15 mouse cellular contexts compared by ENCODE assay signal in the genomic region with DNA sequence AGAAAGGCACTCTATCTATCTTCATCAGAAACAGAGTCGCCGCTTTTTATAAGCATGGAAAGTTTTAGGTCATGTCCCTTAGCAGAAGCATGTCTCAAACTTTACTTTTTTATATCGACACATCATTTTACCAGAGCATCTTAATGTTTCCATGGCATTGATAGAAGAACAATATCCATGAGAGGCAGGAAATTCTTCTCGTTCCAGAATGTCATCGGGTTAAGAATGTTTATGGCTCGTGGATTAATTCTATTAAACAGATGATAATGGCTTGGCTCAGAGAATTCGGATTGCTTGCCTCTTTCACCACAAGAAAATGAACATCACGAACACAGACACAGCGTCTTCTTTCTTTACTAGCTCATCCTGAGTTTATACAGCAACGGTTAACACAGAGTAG.
DNase-seq lines count a peak whose midpoint lies in the region; ATAC-seq and TF ChIP-seq lines count a peak whose summit lies in the region.
"Had no signal": no experiment of that assay in that cellular context is flagged by ENCODE, and none has a peak within 500 bp of the region (broad histone marks: within the 10 kb centered on the region; RNA-seq: fewer than 3 reads in every experiment).

No protein-coding gene starts in this region.

- no peaks in the 10 kb centered on the region; the same call in 1 of the 2 replicates for H3K36me3 ChIP-seq in lung, embryonic 16.5 days (ENCODE audit: control insufficient read depth, insufficient read depth, low read length)
- no peaks in the 10 kb centered on the region; the same call in 1 of the 2 replicates for H3K36me3 ChIP-seq in stomach, postnatal 0 days (ENCODE audit: control insufficient read depth, insufficient read depth, low read length)
- H3K36me3 ChIP-seq: midbrain, embryonic 12.5 days had no signal

- no peak overlapping the region for H3K9ac ChIP-seq in lung, embryonic 16.5 days (ENCODE audit: low read length)
- no peak overlapping the region for H3K9ac ChIP-seq in stomach, postnatal 0 days (ENCODE audit: low read length)
- H3K9ac ChIP-seq: midbrain, embryonic 12.5 days had no signal

- no peak overlapping the region for H3K4me2 ChIP-seq in lung, embryonic 16.5 days (ENCODE audit: low read depth, low read length)
- H3K4me2 ChIP-seq in stomach, postnatal 0 days (replicated peaks; ENCODE audit: low read depth): no peak overlapping the region
- H3K4me2 ChIP-seq: midbrain, embryonic 12.5 days had no signal

- no peak for TF ChIP-seq CTCF in stomach, postnatal 0 days (IDR thresholded peaks at IDR 0.05; ENCODE audit: low read depth)

- H3K27ac ChIP-seq in lung, embryonic 16.5 days (ENCODE audit: low read length): peak overlapping the region; percentile 91
- H3K27ac ChIP-seq in stomach, postnatal 0 days (replicated peaks): peak overlapping the region; percentile 56
- H3K27ac ChIP-seq: midbrain, embryonic 12.5 days had no signal

- H3K9me3 ChIP-seq in lung, embryonic 16.5 days (ENCODE audit: control insufficient read depth, low read length): no peaks in the 10 kb centered on the region
- H3K9me3 ChIP-seq in stomach, postnatal 0 days (ENCODE audit: control insufficient read depth, low read length): no peaks in the 10 kb centered on the region
- H3K9me3 ChIP-seq: midbrain, embryonic 12.5 days had no signal

- no peak overlapping the region for H3K4me3 ChIP-seq in lung, embryonic 16.5 days (ENCODE audit: low read length)
- H3K4me3 ChIP-seq in stomach, postnatal 0 days (ENCODE audit: low read depth, low read length): no peak overlapping the region
- H3K4me3 ChIP-seq: midbrain, embryonic 12.5 days had no signal

- no peaks in the 10 kb centered on the region for H3K27me3 ChIP-seq in lung, embryonic 16.5 days (ENCODE audit: control insufficient read depth, insufficient read depth, low read depth, low read length)
- no peaks in the 10 kb centered on the region for H3K27me3 ChIP-seq in stomach, postnatal 0 days (ENCODE audit: control insufficient read depth, insufficient read depth, low read length)
- H3K27me3 ChIP-seq: CH12.LX; midbrain, embryonic 12.5 days had no signal

- H3K4me1 ChIP-seq in lung, embryonic 16.5 days (replicated peaks; ENCODE audit: control insufficient read depth, insufficient read depth, low read length): peaks cover 9% of the 10 kb centered on the region
- no peaks in the 10 kb centered on the region for H3K4me1 ChIP-seq in stomach, postnatal 0 days (replicated peaks; ENCODE audit: control insufficient read depth, insufficient read depth)
- H3K4me1 ChIP-seq: midbrain, embryonic 12.5 days had no signal

- peak; percentile 24 for TF ChIP-seq EP300 in stomach, postnatal 0 days (optimal IDR thresholded peaks at IDR 0.05)

- DNase-seq in kidney, adult 9 months: peak; percentile 28
- no peak for DNase-seq in kidney, adult 18-20 months
- no peak for DNase-seq in lung, postnatal 14 days
- DNase-seq in lung, postnatal 10 days: peak; percentile 13
- no peak for DNase-seq in stomach, postnatal 0 days (ENCODE audit: low spot score)
- DNase-seq in left cerebral cortex, adult 18-20 months (ENCODE audit: low spot score in 2 of 2): no peak
- DNase-seq in adipocyte (ENCODE audit: low spot score): no peak
- DNase-seq: cerebellum, adult 2 months; gastrocnemius, postnatal 14 days; layer of hippocampus, adult 9-11 months; right cerebral cortex, postnatal 25 days; thymus, postnatal 4 days had no signal

- peak; percentile 27 for ATAC-seq in lung, embryonic 16.5 days (ENCODE audit: low read depth)
- ATAC-seq in stomach, postnatal 0 days (ENCODE audit: low FRiP score, low TSS enrichment): no peak

- 33% methylated on average over 10 of the region's 10 CpGs for WGBS in lung, embryonic 16.5 days
- WGBS in stomach, postnatal 0 days: 38% methylated on average over 10 of the region's 10 CpGs

Comparison
In these comparisons a context has a peak if more than half of its experiments do, and no peak if none do; other contexts are left out.
1. DNase-seq: peak in kidney, adult 9 months (single experiment) and lung, postnatal 10 days (single experiment); none in kidney, adult 18-20 months (single experiment), lung, postnatal 14 days (single experiment), stomach, postnatal 0 days (single experiment), left cerebral cortex, adult 18-20 months (0 of 2) and adipocyte (single experiment).